ENCODE assay signal across 8 mouse cellular contexts in genomic region chr1:75277195-75278188, GRCm38 (mm10). TPM values are rescaled to one million over a fixed set of nuclear protein-coding genes. Genes with fewer than 3 reads are reported as not detected.
DNase-seq lines count a peak whose midpoint lies in the region; ATAC-seq and TF ChIP-seq lines count a peak whose summit lies in the region.

No protein-coding gene starts in this region.

- peaks cover 23% of the 10 kb centered on the region for H3K27me3 ChIP-seq in forebrain, embryonic 16.5 days (replicated peaks; ENCODE audit: control insufficient read depth, insufficient read depth, low read length)
- H3K27me3 ChIP-seq in stomach, postnatal 0 days (ENCODE audit: control insufficient read depth, insufficient read depth, low read length), result no peaks in the 10 kb centered on the region

- DNase-seq in cerebellum, adult 18-20 months, result peak; percentile 52 to 53
- no peak for DNase-seq in cerebellum, adult 11 months
- DNase-seq in urinary bladder, postnatal 25 days (ENCODE audit: low spot score), result peak; percentile 61
- DNase-seq in urinary bladder, postnatal 10 days (ENCODE audit: low spot score), result no peak
- peak; percentile 63 for DNase-seq in lung, postnatal 10 days
- peak; percentile 75 for DNase-seq in stomach, postnatal 0 days (ENCODE audit: low spot score)
- DNase-seq in left cerebral cortex, adult 8-10 months (ENCODE audit: low spot score in 2 of 2), result no peak

- H3K9me3 ChIP-seq in forebrain, embryonic 16.5 days (ENCODE audit: control insufficient read depth, low read length), result 0 out of 2 replicates have a peak, but pooled peaks cover 2% of the 10 kb centered on the region
- no peaks in the 10 kb centered on the region for H3K9me3 ChIP-seq in stomach, postnatal 0 days (ENCODE audit: control insufficient read depth, low read length)

- H3K9ac ChIP-seq in forebrain, embryonic 16.5 days (replicated peaks; ENCODE audit: low read depth, low read length), result peak overlapping the region; percentile 35
- H3K9ac ChIP-seq in stomach, postnatal 0 days (ENCODE audit: low read length), result no peak overlapping the region

- H3K4me1 ChIP-seq in forebrain, embryonic 16.5 days (replicated peaks; ENCODE audit: control insufficient read depth, insufficient read depth, low read length), result peaks cover 5% of the 10 kb centered on the region
- H3K4me1 ChIP-seq in stomach, postnatal 0 days (replicated peaks; ENCODE audit: control insufficient read depth, insufficient read depth), result no peaks in the 10 kb centered on the region

- peak overlapping the region; percentile 38 for H3K4me3 ChIP-seq in forebrain, embryonic 16.5 days (replicated peaks; ENCODE audit: low read length)
- H3K4me3 ChIP-seq in stomach, postnatal 0 days (ENCODE audit: low read depth, low read length), result no peak overlapping the region

- no peak for TF ChIP-seq CTCF in stomach, postnatal 0 days (IDR thresholded peaks at IDR 0.05; ENCODE audit: low read depth)

- WGBS in forebrain, embryonic 16.5 days, result 3% methylated on average over 23 of the region's 23 CpGs
- 9% methylated on average over 23 of the region's 23 CpGs for WGBS in stomach, postnatal 0 days

- no peak overlapping the region for H3K27ac ChIP-seq in forebrain, embryonic 16.5 days (ENCODE audit: low read length)
- H3K27ac ChIP-seq in stomach, postnatal 0 days (replicated peaks), result no peak overlapping the region

- H3K36me3 ChIP-seq in forebrain, embryonic 16.5 days (ENCODE audit: control insufficient read depth, insufficient read depth), result no peaks in the 10 kb centered on the region
- no peaks in the 10 kb centered on the region for H3K36me3 ChIP-seq in stomach, postnatal 0 days (ENCODE audit: control insufficient read depth, insufficient read depth, low read length)

- no peak for ATAC-seq in forebrain, embryonic 16.5 days
- no peak for ATAC-seq in stomach, postnatal 0 days (ENCODE audit: low FRiP score, low TSS enrichment)

- H3K4me2 ChIP-seq in forebrain, embryonic 16.5 days (ENCODE audit: low read length), result peak overlapping the region; percentile 45
- H3K4me2 ChIP-seq in stomach, postnatal 0 days (replicated peaks; ENCODE audit: low read depth), result no peak overlapping the region

- TF ChIP-seq EP300 in stomach, postnatal 0 days (optimal IDR thresholded peaks at IDR 0.05), result no peak

RNA-seq across cellular contexts. Expression of gene Resp18, which starts 0.7 kb away (rescaled TPM):
- polyA plus RNA-seq in forebrain, embryonic 16.5 days (2015; fragmentation: Nextera tagmentation; extraction: Ambion mirVana), result 29.3 and 76.1 TPM in 2 replicates
- 7.7 and 8.7 TPM in 2 replicates for polyA plus RNA-seq in stomach, postnatal 0 days (2015; fragmentation: Nextera tagmentation; extraction: Ambion mirVana)
- total RNA-seq in left cerebral cortex, adult 8-10 months (2022), result 100 to 1,000 TPM; 166 to 203 (median 173) TPM

RNA-seq across cellular contexts. Expression of gene Ptprn, which starts 13.2 kb away (rescaled TPM):
- polyA plus RNA-seq in forebrain, embryonic 16.5 days (2015; fragmentation: Nextera tagmentation; extraction: Ambion mirVana), result 6.1 and 10.7 TPM in 2 replicates
- 2.3 and 2.5 TPM in 2 replicates for polyA plus RNA-seq in stomach, postnatal 0 days (2015; fragmentation: Nextera tagmentation; extraction: Ambion mirVana)
- total RNA-seq in left cerebral cortex, adult 8-10 months (2022), result 100 to 1,000 TPM; 411 to 436 (median 423) TPM

RNA-seq across cellular contexts. Expression of gene Dnpep, which starts 40.3 kb away (rescaled TPM):
- polyA plus RNA-seq in forebrain, embryonic 16.5 days (2015; fragmentation: Nextera tagmentation; extraction: Ambion mirVana), result 146 and 150 TPM in 2 replicates
- 104 and 108 TPM in 2 replicates for polyA plus RNA-seq in stomach, postnatal 0 days (2015; fragmentation: Nextera tagmentation; extraction: Ambion mirVana)
- 10 to 100 TPM; 56.5 to 63.2 (median 59.7) TPM for total RNA-seq in left cerebral cortex, adult 8-10 months (2022)

RNA-seq across cellular contexts. Expression of gene Dnajb2, which starts 41.3 kb away (rescaled TPM):
- 51.5 and 59.3 TPM in 2 replicates for polyA plus RNA-seq in forebrain, embryonic 16.5 days (2015; fragmentation: Nextera tagmentation; extraction: Ambion mirVana)
- 24.2 and 25.8 TPM in 2 replicates for polyA plus RNA-seq in stomach, postnatal 0 days (2015; fragmentation: Nextera tagmentation; extraction: Ambion mirVana)
- total RNA-seq in left cerebral cortex, adult 8-10 months (2022), result 100 to 1,000 TPM in 3 of 4 experiments, 10 to 100 TPM in 1; 98.9 to 111 (median 108) TPM

RNA-seq across cellular contexts. Expression of gene A630095N17Rik, which starts 45.6 kb away (rescaled TPM):
- not detected in 2 replicates for polyA plus RNA-seq in forebrain, embryonic 16.5 days (2015; fragmentation: Nextera tagmentation; extraction: Ambion mirVana)
- polyA plus RNA-seq in stomach, postnatal 0 days (2015; fragmentation: Nextera tagmentation; extraction: Ambion mirVana), result 0.25 TPM in 1 of 2 replicates, not detected in the other
- total RNA-seq in left cerebral cortex, adult 8-10 months (2022), result not detected

Comparison
In these comparisons a context has a peak if more than half of its experiments do, and no peak if none do; other contexts are left out.
1. DNase-seq: peak in cerebellum, adult 18-20 months (2 of 2), urinary bladder, postnatal 25 days (single experiment), lung, postnatal 10 days (single experiment) and stomach, postnatal 0 days (single experiment); none in cerebellum, adult 11 months (single experiment), urinary bladder, postnatal 10 days (single experiment) and left cerebral cortex, adult 8-10 months (0 of 2).